Mouse (Mus musculus) neural tube, embryonic 15.5 days (tissue): ENCODE measurements around the gene Napb. TPM values are rescaled to one million over a fixed set of nuclear protein-coding genes. Genes with fewer than 3 reads are reported as not detected.

Source experiments
- ATAC-seq: fragments of 200-750 bp; cut with Nextera tagmentation; 2 replicates; pipeline ENCODE4 v1.8.0; 2017; ENCODE audit warnings: mild to moderate bottlenecking, moderate TSS enrichment, moderate library complexity; ENCODE audit not compliant: low FRiP score
- H3K27ac ChIP-seq: fragments of 300-500 bp; sonication (generic); replicated peaks from 2 replicates; pipeline ENCODE4 v1.5.1; 2015; ENCODE audit warnings: mild to moderate bottlenecking, inconsistent platforms
- H3K27me3 ChIP-seq: fragments of 300-500 bp; sonication (generic); replicated peaks from 2 replicates; pipeline ENCODE4 v1.6.1; 2015; ENCODE audit warnings: inconsistent platforms
- H3K36me3 ChIP-seq: fragments of 300-500 bp; sonication (generic); 2 replicates; pipeline ENCODE4 v1.6.1; 2015; ENCODE audit warnings: inconsistent platforms
- H3K4me1 ChIP-seq: fragments of 300-500 bp; sonication (generic); 2 replicates; pipeline ENCODE4 v1.6.1; 2015; ENCODE audit warnings: inconsistent platforms
- H3K4me2 ChIP-seq: fragments of 300-500 bp; sonication (generic); 2 replicates; pipeline ENCODE4 v1.6.1; 2015; ENCODE audit warnings: inconsistent platforms, mild to moderate bottlenecking, moderate library complexity
- H3K4me3 ChIP-seq: fragments of 300-500 bp; sonication (generic); replicated peaks from 2 replicates; pipeline ENCODE4 v1.5.1; 2015; ENCODE audit warnings: mild to moderate bottlenecking, inconsistent platforms
- H3K9ac ChIP-seq: fragments of 300-500 bp; sonication (generic); replicated peaks from 2 replicates; pipeline ENCODE4 v1.6.1; 2015; ENCODE audit warnings: mild to moderate bottlenecking, inconsistent platforms
- H3K9me3 ChIP-seq: fragments of 300-500 bp; sonication (generic); replicated peaks from 2 replicates; pipeline ENCODE4 v1.6.1; 2016; ENCODE audit warnings: inconsistent platforms
- WGBS: fragments of 180-500 bp; shearing (Covaris S2); methylation state at CpG from one replicate; pipeline ENCODE4 v1.1.7; 2015; ENCODE audit warnings: mixed read lengths; 5-methylcytosine and 5-hydroxymethylcytosine counted together
- polyA plus RNA-seq: library from polyadenylated mRNA; unstranded; fragments of >200 nt; fragmentation: Nextera tagmentation; extraction: Ambion mirVana; gene quantifications from 2 replicates; pipeline ENCODE4 v1.2.1, GENCODE M21; 2015

Napb gene
- polyA plus RNA-seq, 1 experiment from 2014 or later = 84.6 TPM

GRCm38 (mm10) chr2:148644421-148645000, 87.8 kb downstream of the Napb start:
- Histone ChIP-seq H3K27ac (no peak overlapping the region), H3K9ac (no peak overlapping the region), H3K4me2 (no peak overlapping the region), H3K4me1 (no peaks in the 10 kb centered on the region), H3K9me3 (no peaks in the 10 kb centered on the region), H3K27me3 (no peaks in the 10 kb centered on the region), H3K36me3 (no peaks in the 10 kb centered on the region), H3K4me3 (no peak overlapping the region)
- 89% methylated on average over 6 of the region's 6 CpGs for WGBS
- no peak for ATAC-seq

Other genes starting within 250 kb of the Napb start
- gene Nxt1, start 59.9 kb downstream of the Napb start, polyA plus RNA-seq = 40.2 and 54.3 TPM in 2 replicates
- 13.8 and 15.7 TPM in 2 replicates for gene Gzf1, start 51.4 kb downstream of the Napb start, polyA plus RNA-seq
- not detected in 2 replicates for gene Cstl1, start 17.9 kb upstream of the Napb start, polyA plus RNA-seq
- not detected in 2 replicates for gene Cst11, start 39.0 kb upstream of the Napb start, polyA plus RNA-seq
- not detected in 2 replicates for gene 8030411F24Rik, start 49.5 kb upstream of the Napb start, polyA plus RNA-seq
- not detected in 2 replicates for gene Cst12, start 56.9 kb upstream of the Napb start, polyA plus RNA-seq
- not detected in 2 replicates for gene Cst8, start 66.3 kb upstream of the Napb start, polyA plus RNA-seq
- gene Cst13, start 87.6 kb upstream of the Napb start, polyA plus RNA-seq = not detected in 2 replicates
- gene Cst9, start 102.7 kb upstream of the Napb start, polyA plus RNA-seq = not detected in 2 replicates
- not detected in 2 replicates for gene 9230104L09Rik, start 132.6 kb upstream of the Napb start, polyA plus RNA-seq
- gene Cst3, start 143.2 kb upstream of the Napb start, polyA plus RNA-seq = 582 and 653 TPM in 2 replicates